Mouse (Mus musculus) liver, embryonic 14.5 days (tissue): ENCODE results near the gene Hprt. TPM values are rescaled to one million over a fixed set of nuclear protein-coding genes. Genes with fewer than 3 reads are reported as not detected.

Experiments
- ATAC-seq: fragments of 200-750 bp; cut with Nextera tagmentation; 2 replicates; pipeline ENCODE4 v1.8.0; 2017; ENCODE audit warnings: moderate number of reproducible peaks, mild to moderate bottlenecking, moderate library complexity; ENCODE audit not compliant: insufficient read depth
- DNase-seq, 3 experiments: peaks; one replicate each; pipeline ENCODE4 v3.0.0-alpha.2; 2012 to 2013; ENCODE audit warnings: low read depth in 3 of 3, low spot score in 3 of 3
- H3K27ac ChIP-seq: fragments of 300-500 bp; sonication (generic); 2 replicates; pipeline ENCODE4 v1.5.1; 2014; ENCODE audit warnings: moderate library complexity, mild to moderate bottlenecking, control low read depth, inconsistent platforms
- H3K27me3 ChIP-seq: fragments of 300-500 bp; sonication (generic); 2 replicates; pipeline ENCODE4 v1.6.1; 2014; ENCODE audit warnings: mild to moderate bottlenecking, low read length, moderate library complexity; ENCODE audit not compliant: control insufficient read depth, insufficient read depth
- H3K36me3 ChIP-seq: fragments of 300-500 bp; sonication (generic); replicated peaks from 2 replicates; pipeline ENCODE4 v1.6.1; 2014; ENCODE audit warnings: low read depth; ENCODE audit not compliant: control insufficient read depth, insufficient read depth
- H3K4me1 ChIP-seq, 2 experiments: fragments of 200-500 bp in 1 of 2; fragments of 300-500 bp in 1 of 2; sonication (generic) in 1 of 2; replicated peaks; 2 replicates each; pipeline ENCODE4 v1.6.1; 2012 to 2014; ENCODE audit warnings: antibody characterized with exemption in 1 of 2, inconsistent platforms in 1 of 2, low read length in 1 of 2; ENCODE audit not compliant: control insufficient read depth in 2 of 2, insufficient read depth in 2 of 2
- H3K4me2 ChIP-seq: fragments of 300-500 bp; sonication (generic); 2 replicates; pipeline ENCODE4 v1.6.1; 2014; ENCODE audit warnings: low read depth, mild to moderate bottlenecking, control low read depth, moderate library complexity
- H3K4me3 ChIP-seq, 2 experiments: fragments of 200-500 bp in 1 of 2; fragments of 300-500 bp in 1 of 2; sonication (generic) in 1 of 2; 2 replicates each; pipeline ENCODE4 v1.5.1; 2012 to 2014; ENCODE audit warnings: low read depth in 2 of 2, low read length in 2 of 2, mild to moderate bottlenecking in 2 of 2, control low read depth in 1 of 2, inconsistent platforms in 1 of 2, moderate library complexity in 1 of 2; ENCODE audit not compliant: insufficient read depth in 1 of 2
- H3K9ac ChIP-seq: fragments of 300-500 bp; sonication (generic); replicated peaks from 2 replicates; pipeline ENCODE4 v1.6.1; 2014; ENCODE audit warnings: mild to moderate bottlenecking, control low read depth, moderate library complexity
- H3K9me3 ChIP-seq: fragments of 300-500 bp; sonication (generic); 2 replicates; pipeline ENCODE4 v1.6.1; 2016; ENCODE audit warnings: low read length, mixed read lengths; ENCODE audit not compliant: control insufficient read depth
- CTCF ChIP-seq: IDR thresholded peaks from 2 replicates; pipeline ENCODE4 v1.5.1; 2016; ENCODE audit warnings: antibody characterized with exemption, low read depth, control low read depth
- EP300 ChIP-seq: IDR thresholded peaks from 2 replicates; pipeline ENCODE4 v1.6.1; 2016; ENCODE audit warnings: antibody characterized with exemption, low read depth
- WGBS: fragments of 180-500 bp; shearing (Covaris S2); extraction: QIAGEN DNeasy Blood & Tissue Kit; methylation state at CpG from one replicate; pipeline ENCODE4 v1.1.7; 2014; ENCODE audit not compliant: insufficient replicate concordance; 5-methylcytosine and 5-hydroxymethylcytosine counted together
- polyA plus RNA-seq, 2 experiments: library from polyadenylated mRNA; depleted of rRNA in 1 of 2; stranded (reverse) in 1 of 2; unstranded in 1 of 2; fragments of >200 nt; fragmentation: Nextera tagmentation in 1 of 2; extraction: Ambion mirVana in 1 of 2; gene quantifications; 2 replicates each; pipeline versions ENCODE4 v1.2.1 to v1.2.3; 2012 to 2014

The Hprt gene
- polyA plus RNA-seq (2012; rRNA removed) (38.7 and 68.1 TPM in 2 replicates), polyA plus RNA-seq (2014; fragmentation: Nextera tagmentation; extraction: Ambion mirVana) (220 and 227 TPM in 2 replicates)

DNA sequence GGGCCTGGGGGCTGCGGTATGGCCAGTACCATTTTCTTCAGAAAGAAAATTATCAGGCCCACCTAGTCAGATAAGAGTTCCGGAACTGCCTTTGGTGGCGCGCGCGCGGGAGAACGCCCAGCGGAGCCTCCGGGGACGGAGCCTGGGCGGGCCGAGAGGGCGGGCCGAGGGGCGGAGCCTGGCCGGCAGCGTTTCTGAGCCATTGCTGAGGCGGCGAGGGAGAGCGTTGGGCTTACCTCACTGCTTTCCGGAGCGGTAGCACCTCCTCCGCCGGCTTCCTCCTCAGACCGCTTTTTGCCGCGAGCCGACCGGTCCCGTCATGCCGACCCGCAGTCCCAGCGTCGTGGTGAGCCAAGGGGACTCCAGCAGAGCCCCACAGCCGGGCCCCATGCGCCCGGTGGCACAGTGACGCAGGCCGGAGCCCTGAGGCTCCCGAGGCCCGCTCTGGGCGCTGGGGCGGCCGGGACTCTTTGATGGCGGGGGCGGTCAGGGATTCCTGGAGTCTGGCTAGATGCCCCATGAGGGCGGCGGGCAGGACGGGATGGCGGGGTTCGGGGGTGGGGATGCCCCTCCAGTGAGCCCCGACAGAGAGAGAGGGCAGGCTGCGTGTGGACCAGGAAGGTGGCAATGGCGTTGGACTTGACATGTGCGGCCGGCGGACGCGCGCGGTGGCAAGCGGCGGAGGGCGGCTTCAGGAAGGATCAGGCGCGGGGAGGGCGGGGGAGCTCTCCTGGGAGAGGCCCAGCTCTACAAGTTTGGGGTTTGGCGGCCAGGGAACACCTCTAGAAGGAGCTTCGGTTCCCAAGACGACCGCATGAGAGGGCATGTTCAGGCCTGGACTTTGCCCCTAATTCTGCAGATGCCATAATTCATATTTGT is at the start of gene Hprt:
TSS of gene Hprt (plus strand) at position 233 of the 879 bp plus-strand sequence.
- H3K27ac ChIP-seq, result peak within 1 kb of the TSS; percentile 85
- 8% methylated on average over 67 of the region's 72 CpGs for WGBS

GRCm38 (mm10) chrX:52945509-52945908 is 42.4 kb upstream of the Hprt start:
- Histone ChIP-seq H3K27me3 (no peaks in the 10 kb centered on the region), H3K27ac (no peak overlapping the region), H3K4me1 (no peaks in the 10 kb centered on the region), H3K4me2 (no peak overlapping the region), H3K9me3 (no peaks in the 10 kb centered on the region), H3K4me3 (no peak overlapping the region), H3K9ac (no peak overlapping the region), H3K36me3 (no peaks in the 10 kb centered on the region)
- ATAC-seq (no peak), DNase-seq (no peak)
- no peak for TF ChIP-seq EP300
- TF ChIP-seq CTCF, result no peak
- WGBS, result 72% methylated on average over 5 of the region's 5 CpGs

More for the DNA sequence above, at the start of gene Hprt:
- Histone ChIP-seq H3K4me2 (peak within 1 kb of the TSS; percentile 70), H3K4me1 (peaks cover 0 to 2% of the 10 kb centered on the region in 2 experiments; a peak in 2 of 4 replicates), H3K36me3 (no peaks in the 10 kb centered on the region), H3K9ac (peak within 1 kb of the TSS; percentile 90), H3K9me3 (no peaks in the 10 kb centered on the region), H3K4me3 (peak within 1 kb of the TSS; percentile 87 to 97), H3K27me3 (no peaks in the 10 kb centered on the region)
- ATAC-seq (peak; percentile 95), DNase-seq (peak; percentile 67 to 73 (median 68))
- TF ChIP-seq CTCF, result no peak
- TF ChIP-seq EP300, result 0 out of 2 replicates have a peak, but pooled peaks have one; percentile 21

DNA sequence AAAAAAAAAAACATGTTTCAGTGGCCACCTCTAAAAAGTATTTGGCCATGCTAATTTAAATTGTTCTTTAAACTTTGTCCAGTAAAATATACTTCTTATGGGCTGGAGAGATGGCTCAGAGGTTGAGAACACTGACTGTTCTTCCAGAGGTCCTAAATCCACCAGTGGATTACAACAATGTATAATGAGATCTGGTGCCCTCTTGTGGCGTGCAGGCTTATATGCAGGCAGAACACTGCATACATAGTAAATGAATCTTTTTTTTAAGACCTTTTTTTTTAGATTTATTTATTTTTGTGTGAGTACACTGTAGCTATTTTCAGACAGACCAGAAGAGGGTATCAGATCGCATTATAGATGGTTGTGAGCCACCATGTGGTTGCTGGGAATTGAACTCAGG is 38.2 kb upstream of the Hprt start:
- Histone ChIP-seq H3K27ac (no peak overlapping the region), H3K4me2 (no peak overlapping the region), H3K4me1 (no peaks in the 10 kb centered on the region), H3K9ac (no peak overlapping the region), H3K36me3 (no peaks in the 10 kb centered on the region), H3K4me3 (no peak overlapping the region), H3K9me3 (no peaks in the 10 kb centered on the region), H3K27me3 (no peaks in the 10 kb centered on the region)
- no peak for DNase-seq
- ATAC-seq, result no peak
- WGBS, result 31% methylated on average over 2 of the region's 2 CpGs
- no peak for TF ChIP-seq EP300
- peak; percentile 60 for TF ChIP-seq CTCF

GRCm38 (mm10) chrX:52956942-52957341 is 31.0 kb upstream of the Hprt start:
- no peak overlapping the region for H3K4me2 ChIP-seq
- no peak overlapping the region for H3K4me3 ChIP-seq
- 40% methylated on average over 4 of the region's 4 CpGs for WGBS
- TF ChIP-seq CTCF, result no peak
- TF ChIP-seq EP300, result no peak
- no peaks in the 10 kb centered on the region for H3K4me1 ChIP-seq
- no peaks in the 10 kb centered on the region for H3K9me3 ChIP-seq
- H3K9ac ChIP-seq, result no peak overlapping the region
- no peak overlapping the region for H3K27ac ChIP-seq
- H3K27me3 ChIP-seq, result no peaks in the 10 kb centered on the region
- no peak for ATAC-seq
- no peak for DNase-seq
- H3K36me3 ChIP-seq, result no peaks in the 10 kb centered on the region

DNA sequence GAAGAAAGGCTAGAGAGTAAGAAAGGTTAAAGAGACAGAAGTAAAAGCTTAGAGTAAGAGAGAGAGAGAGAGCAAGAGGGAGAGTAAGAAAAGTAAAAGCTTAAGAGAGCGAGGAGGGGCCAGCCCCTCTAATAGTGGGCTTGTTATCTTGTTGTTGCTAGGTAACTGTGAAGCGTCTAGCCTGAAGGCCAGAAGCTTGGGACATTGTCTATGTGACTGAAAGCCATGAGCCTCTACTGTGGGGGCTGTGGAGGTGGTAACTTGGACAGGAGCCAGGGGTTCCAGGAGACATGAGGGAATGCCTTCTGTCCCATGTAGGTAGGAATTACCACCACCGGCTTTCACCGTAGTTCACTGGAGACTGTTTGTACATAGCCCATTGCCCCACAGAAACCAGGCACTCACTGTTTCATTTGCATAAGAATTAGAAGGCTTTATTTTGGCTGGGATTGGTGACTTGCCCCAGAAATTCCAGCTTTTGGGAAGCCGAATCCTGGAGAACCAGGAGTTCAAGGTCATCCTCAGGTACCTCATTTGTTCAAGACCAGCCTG is 26.3 kb upstream of the Hprt start:
- DNase-seq (no peak), ATAC-seq (no peak)
- whole genome bisulfite sequencing, result 60% methylated on average over 5 of the region's 5 CpGs
- TF ChIP-seq CTCF (no peak), EP300 (no peak)
- no peak overlapping the region for H3K9ac ChIP-seq
- no peak overlapping the region for H3K4me3 ChIP-seq
- H3K4me2 ChIP-seq, result no peak overlapping the region
- no peaks in the 10 kb centered on the region for H3K9me3 ChIP-seq
- no peak overlapping the region for H3K27ac ChIP-seq
- H3K27me3 ChIP-seq, result no peaks in the 10 kb centered on the region
- no peaks in the 10 kb centered on the region for H3K36me3 ChIP-seq
- H3K4me1 ChIP-seq, result peaks cover 3 to 5% of the 10 kb centered on the region in 2 experiments; a peak in 1 of 4 replicates
